Mouse (Mus musculus) layer of hippocampus, adult 18-20 months (tissue): ENCODE data around the gene Uba52. TPM values are rescaled to one million over a fixed set of nuclear protein-coding genes. Genes with fewer than 3 reads are reported as not detected.

Experiments used
- DNase-seq, 2 experiments: peaks; one replicate each; pipeline ENCODE4 v3.0.0; 2022; ENCODE audit warnings: low spot score in 2 of 2
- total RNA-seq, 2 experiments: library from RNA; stranded (reverse); gene quantifications; 2 replicates each; pipeline ENCODE4 v1.2.3; 2021

Gene Uba52
- total RNA-seq, 2 experiments from 2014 or later, result 1,062 to 1,079 TPM

- no peak for DNase-seq
These were observed 22.4 kb downstream of the Uba52 start for GRCm38 (mm10) chr8:70487993-70488796.

DNA sequence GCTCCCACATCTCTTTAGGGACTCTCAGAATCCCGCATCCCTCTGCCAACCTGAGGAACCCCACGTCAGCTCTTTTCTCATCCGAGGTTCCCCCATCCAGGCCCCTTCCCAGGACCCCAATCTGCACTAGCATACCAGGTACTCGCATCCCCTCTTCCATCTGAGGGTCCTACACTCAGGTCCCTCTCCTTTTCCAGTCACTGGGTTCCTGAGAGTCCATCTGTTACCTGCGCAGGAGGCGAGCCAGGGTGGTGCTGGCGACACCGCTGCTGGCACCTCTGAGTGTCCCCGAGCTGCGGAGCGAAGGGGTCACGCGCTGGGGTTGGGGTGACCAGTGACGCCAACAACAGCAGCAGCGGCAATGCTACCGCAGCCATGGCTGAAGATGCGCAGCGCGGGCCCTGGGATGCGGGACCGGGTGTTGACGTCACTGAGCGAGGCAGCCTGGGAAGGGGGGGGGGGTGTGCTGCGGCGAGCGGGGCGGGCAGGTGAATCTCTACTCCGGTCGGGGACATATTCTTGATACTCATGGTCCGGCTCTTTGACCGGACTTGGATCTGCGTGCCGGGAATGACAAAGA lies 23.6 kb downstream of the Uba52 start, which contains the start of gene Tmem59l:
Tmem59l (minus strand) TSS at position 418 of the 580 bp plus-strand sequence.
- peak; percentile 54 to 61 for DNase-seq

DNA sequence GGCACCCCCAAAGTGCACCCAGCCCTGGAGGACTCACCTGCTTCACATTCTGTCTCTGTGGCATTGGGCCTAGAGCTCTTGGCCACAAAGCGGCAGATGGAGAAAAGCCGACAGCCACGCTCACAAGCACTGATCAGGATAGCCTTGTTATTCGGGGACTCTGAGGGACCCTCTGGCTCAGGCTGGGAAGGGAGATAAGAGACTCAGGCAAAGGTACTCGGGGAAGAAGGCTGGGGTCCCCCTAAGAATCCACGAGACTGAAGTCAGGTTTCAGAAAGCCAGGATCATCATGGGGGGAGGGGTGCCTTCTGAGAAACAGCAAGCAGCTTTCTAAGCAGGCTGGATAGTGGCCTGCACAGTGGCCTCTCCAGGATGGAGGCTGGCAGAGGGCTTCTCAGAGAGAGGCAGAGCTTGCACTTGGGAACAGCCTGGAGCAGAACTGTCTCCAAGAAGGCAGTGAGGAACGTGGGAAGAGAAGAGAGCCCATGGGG lies 24.4 kb downstream of the Uba52 start:
- DNase-seq, result no peak

DNA sequence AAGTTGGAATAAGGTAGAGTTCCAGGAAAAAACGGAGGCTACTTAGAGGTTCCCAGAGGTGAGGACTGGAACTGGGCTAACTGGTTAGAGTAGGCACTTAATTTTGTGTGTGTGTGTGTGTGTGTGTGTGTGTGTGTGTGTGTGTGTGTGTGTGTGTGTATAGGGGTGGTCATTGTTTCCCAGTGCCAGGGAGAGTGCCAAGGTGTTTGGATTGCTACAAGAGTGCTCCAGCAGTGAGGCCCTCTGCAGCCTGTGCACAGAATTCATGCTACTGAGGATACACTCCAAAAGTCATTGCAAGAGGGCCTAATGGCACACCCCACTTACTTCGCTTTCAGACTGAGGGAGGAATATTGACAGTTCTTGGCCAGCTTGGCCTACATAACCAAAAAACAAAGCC lies 27.7 kb downstream of the Uba52 start:
- DNase-seq, result no peak

DNA sequence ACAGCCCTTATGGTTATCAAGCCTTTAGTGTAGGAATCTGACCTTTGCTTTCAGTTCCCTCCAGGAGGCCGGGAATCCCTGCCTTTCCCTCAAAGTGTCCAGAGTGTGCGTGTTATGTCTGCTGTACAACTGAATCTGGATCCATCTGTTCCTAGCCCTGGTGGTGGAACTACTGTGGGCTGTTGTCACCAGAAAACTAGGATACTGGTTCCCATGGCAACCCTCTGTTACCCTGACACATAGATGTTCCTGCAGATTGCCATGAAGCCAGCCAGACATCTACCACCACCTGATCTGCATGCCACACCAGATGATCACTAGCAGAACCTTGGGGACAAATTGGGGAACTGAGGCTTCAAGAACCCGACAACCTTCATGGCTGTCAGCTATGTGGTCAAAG lies 28.7 kb downstream of the Uba52 start:
- DNase-seq, result peak; percentile 73 to 93

DNA sequence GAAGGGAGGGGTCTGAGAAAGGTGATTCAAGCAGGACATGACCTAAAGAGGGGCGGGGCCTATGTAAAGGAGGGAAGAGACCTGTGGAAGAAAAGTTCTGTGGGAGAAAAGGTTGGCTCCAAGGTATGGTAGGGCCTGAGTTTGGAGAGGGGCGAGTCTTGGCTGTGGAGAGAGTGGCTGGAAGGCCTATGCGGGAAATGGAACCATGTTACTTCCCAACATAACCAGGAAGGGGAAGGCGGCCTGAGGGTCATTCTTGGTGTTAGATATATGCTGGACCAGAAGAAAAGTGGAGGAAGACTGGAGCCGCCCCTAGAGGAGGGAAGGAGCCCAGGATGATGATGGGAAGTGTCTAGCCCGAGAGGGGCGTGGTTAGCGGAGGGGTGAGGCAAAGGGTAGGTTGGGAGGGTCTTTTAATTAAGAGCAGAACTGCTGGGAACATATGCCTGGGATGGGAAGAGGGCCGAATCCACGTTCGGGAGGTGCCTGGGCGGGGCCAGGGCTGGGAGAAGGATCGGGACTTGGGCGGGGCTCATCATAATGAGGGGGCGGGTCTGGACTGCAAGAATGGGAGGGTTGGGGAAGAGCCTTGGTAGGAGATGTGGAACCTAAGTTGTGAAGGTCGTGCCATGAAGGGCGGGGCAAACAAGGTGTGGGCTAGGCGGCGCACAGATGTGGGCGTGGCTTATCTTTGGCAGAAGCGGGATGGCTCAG lies 33.2 kb downstream of the Uba52 start:
- DNase-seq, result no peak

DNA sequence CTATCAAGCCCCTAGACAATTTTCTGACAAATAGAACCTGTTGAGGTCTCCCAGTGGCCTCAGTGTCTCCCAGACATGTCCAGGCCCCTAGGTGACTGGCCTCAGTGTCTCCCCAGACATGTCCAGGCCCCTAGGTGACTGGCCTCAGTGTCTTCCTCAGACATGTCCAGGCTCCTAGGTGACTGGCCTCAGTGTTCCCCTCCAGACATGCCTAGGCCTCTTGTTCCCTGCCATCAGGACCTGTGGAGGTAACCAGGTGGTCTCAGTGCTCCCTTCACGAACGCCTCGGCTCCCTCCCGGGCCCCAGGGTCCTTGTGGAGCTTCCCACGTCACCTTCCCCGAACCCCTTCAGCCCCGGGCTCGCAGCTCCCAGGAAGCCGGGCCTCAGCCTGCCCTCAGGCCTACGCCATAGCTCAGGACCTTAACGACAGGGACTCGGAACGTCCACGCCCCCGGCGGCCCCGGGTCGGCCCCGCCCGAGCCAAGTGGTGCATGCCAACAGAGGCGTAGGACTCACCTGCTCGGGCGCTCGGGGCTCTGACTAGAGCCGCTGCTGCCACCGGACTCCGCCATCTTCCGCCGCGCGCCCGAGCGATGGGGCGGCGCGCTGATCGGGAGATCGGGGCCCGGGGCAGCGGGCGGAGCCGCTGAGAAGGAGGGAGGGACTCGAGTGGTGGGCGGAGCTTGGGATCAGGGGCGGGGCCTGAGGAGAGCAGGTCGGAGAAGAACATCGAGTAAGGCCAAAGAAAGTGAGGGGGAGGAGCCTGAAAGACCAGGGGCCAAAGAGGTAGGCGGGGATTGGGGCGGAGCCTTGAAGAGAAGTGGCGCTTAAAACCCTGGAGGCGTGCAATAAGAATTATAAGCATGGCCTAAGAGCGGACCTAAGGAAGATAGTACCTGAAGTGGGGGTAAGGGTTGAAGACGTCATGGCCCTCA lies 34.0 kb downstream of the Uba52 start, which contains the start of gene Klhl26:
Klhl26 (minus strand) TSS at position 636 of the 936 bp plus-strand sequence.
- peak; percentile 90 to 92 for DNase-seq

DNA sequence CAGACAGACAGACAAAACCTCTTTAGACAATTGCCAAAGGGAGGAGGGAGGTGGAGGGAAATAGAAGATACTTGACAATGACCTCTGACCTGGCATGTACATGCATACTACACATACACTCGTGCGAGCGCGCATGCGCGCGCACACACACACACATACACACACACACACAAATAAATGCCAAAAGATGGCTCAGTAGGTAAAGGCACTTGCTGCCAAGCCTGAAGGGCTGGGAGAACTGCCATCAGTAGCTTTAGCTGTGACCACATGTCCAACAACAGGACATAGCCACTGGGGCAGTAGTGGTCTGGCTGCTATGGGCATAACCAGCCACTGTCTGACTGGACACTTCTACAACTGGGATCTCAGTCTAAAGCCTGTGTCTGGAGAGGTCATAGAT lies 38.7 kb downstream of the Uba52 start:
- no peak for DNase-seq

DNA sequence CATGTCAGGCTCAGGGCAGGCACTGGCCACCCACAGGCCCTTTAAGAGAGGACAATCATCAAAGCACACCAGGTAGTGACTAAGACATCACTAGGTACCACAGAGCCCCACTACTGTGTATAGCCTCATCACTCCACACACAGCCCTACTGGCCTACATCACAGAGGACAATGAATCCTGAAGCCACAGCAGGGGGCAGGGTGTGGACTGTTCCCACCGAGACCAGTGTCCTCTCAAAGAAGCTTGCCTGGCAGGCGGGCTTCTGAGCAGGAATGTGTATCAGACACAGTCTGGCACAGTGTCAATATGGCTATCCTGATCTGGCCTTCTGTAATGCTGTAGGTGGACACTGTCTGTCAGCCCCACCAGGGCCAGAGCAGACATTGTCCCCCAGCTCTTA lies 40.7 kb downstream of the Uba52 start:
- DNase-seq, result no peak

- no peak for DNase-seq
These were observed 41.2 kb downstream of the Uba52 start for GRCm38 (mm10) chr8:70469295-70469916.

- no peak for DNase-seq
These were observed 41.9 kb downstream of the Uba52 start for GRCm38 (mm10) chr8:70468733-70469132.

DNA sequence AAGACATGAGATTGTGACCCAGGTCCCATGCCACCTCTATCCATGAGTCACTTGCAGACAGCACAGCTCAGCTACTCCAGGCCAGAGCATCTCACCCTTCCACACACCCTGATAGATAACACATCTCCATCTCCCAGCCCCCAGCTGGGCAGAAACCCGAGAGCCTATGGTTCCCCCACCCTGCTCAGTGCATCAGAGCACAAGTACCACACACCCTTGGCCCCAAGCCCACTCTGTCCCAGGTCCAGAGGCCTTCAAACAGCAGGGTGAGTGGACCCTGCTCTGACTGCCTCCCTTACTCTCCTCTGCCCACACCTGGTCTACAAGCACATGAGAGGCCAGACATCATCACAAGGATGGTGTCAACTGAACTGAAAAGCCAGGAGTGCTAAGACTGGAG lies 42.7 kb downstream of the Uba52 start:
- DNase-seq, result no peak

GRCm38 (mm10) chr8:70467229-70467725 lies 43.3 kb downstream of the Uba52 start:
- no peak for DNase-seq

DNA sequence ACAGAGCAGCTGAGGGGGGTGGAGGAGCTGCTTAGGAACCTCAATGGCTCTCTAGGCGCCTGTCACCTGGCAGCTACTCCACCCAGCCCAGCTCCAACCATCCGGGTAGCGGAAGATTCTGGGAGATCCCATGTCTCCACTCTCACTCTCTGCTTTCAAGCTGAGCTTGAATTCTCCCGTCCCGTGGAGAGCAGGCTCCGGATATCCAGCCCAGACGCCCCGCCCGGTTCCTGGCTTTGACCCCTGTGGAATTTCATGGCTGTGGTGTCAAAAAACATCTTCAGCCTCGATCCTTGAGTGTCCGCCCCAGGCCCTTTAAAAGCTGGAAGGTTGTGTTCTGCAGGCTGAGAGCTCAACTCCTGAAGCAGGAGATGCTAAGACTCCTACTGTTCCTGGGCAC lies 43.8 kb downstream of the Uba52 start:
- no peak for DNase-seq

DNA sequence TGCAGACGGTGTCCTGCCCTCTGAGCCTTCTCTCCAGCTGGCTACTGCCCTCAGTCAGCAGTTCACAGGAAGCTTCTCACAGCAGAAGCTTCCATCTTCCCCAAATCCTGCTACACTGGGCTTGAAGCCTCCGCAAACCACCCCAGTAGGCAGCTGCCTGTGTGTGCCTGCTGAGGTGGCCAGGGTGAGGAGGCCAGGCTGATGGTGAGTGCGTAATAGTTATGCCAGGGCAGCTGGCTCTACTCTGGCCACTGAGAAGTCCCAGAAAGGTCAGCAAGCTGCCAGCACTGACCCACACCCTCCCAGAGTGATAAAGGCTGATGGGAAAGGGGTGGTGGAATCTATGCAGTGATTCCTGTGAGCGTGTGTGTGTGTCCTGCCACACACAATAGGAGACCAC lies 44.3 kb downstream of the Uba52 start:
- no peak for DNase-seq

- no peak for DNase-seq
These were observed 44.9 kb downstream of the Uba52 start for GRCm38 (mm10) chr8:70465701-70466100.

GRCm38 (mm10) chr8:70464162-70464561 lies 46.4 kb downstream of the Uba52 start:
- no peak for DNase-seq

DNA sequence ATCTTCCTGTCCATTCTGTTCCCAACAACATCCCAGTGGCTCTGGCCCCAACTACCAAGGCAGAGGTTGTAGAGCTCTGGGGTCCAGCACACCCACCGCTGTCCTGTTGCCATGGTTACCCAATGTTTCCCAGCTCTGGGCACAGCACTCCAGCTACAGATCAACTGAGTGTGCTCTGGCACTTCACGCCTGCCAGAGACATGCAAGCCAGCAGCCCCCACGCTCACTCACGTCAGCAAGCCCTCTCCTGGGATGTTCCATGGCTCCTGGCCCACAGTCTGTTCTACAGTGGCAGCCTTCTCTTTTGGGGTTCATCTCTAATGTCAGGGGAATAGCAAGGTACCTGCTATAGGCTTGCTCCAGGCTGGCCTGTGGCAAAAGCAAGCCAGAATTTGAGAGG lies 47.3 kb downstream of the Uba52 start:
- DNase-seq, result peak; percentile 84 to 89

GRCm38 (mm10) chr8:70462516-70462813 lies 48.1 kb downstream of the Uba52 start:
- DNase-seq, result peak in 1 of 2 experiments; percentile 64

DNA sequence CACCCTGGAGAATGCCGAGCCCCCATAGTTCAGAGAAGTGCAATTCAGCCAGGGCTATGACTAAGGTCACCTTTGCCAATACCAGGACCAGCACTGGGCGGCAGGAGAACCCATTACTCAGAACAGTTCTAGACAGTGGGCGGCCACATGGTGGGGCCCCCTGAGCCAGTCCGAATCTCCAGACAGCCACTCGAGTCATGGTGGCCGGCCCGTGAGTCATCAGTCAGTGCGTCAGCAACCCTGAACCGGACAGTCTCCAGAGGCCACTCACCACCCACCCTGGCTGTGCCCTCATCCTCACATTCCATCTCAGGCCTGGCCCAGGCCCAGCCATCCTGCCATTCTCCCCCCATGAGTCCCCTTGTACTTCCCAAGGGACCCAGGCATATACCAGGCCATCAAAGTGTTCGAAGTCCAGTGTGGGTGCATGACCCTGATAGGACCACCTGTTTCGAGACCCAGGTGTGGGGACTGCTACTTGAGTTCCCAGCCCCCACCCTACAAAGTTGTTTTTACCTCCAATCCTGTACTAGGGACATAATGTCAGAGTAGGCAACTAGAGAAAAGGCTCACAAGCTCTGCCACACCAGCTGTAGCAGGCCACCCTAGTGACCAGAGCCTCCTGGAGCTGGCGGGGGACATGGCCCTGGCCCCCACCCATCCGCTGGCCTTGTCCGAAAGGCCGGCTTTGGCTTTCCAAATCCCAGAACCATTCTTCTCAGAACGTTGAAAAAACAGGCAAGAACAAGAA lies 48.7 kb downstream of the Uba52 start:
- no peak for DNase-seq
